Comparison of ENCODE assay signal across 21 mouse cellular contexts in genomic region chr5:25546912-25547311, GRCm38 (mm10). TPM values are rescaled to one million over a fixed set of nuclear protein-coding genes. Genes with fewer than 3 reads are reported as not detected.
"Had no signal": no experiment of that assay in that cellular context is flagged by ENCODE, and none has a peak within 500 bp of the region (broad histone marks: within the 10 kb centered on the region; RNA-seq: fewer than 3 reads in every experiment).

No protein-coding gene starts in this region.

- H3K4me1 ChIP-seq: neural tube, embryonic 13.5 days; neural tube, embryonic 15.5 days; stomach, embryonic 15.5 days had no signal

- H3K27ac ChIP-seq: neural tube, embryonic 13.5 days; neural tube, embryonic 15.5 days; stomach, embryonic 15.5 days; stomach, postnatal 0 days had no signal

- H3K4me2 ChIP-seq: neural tube, embryonic 13.5 days; neural tube, embryonic 15.5 days; stomach, embryonic 15.5 days had no signal

- H3K36me3 ChIP-seq: neural tube, embryonic 13.5 days; neural tube, embryonic 15.5 days; stomach, embryonic 15.5 days had no signal

- DNase-seq: retina, postnatal 1 day; right cerebral cortex, adult 18-20 months; right cerebral cortex, postnatal 14 days; right cerebral cortex, postnatal 25 days; right cerebral cortex, postnatal 4 days; spleen, adult 18-20 months; thymus, adult 18-20 months; thymus, adult 2 months; thymus, postnatal 14 days; thymus, postnatal 25 days; thymus, postnatal 36 days; thymus, postnatal 4 days had no signal

- H3K4me3 ChIP-seq: neural tube, embryonic 13.5 days; neural tube, embryonic 15.5 days; stomach, embryonic 15.5 days had no signal

- H3K27me3 ChIP-seq: neural tube, embryonic 13.5 days; neural tube, embryonic 15.5 days; stomach, embryonic 15.5 days had no signal

- H3K9ac ChIP-seq: neural tube, embryonic 13.5 days; neural tube, embryonic 15.5 days; stomach, embryonic 15.5 days had no signal

- H3K9me3 ChIP-seq: neural tube, embryonic 13.5 days; neural tube, embryonic 15.5 days; stomach, embryonic 15.5 days had no signal

RNA-seq across cellular contexts. Expression of gene Cct8l1, which starts 31.0 kb away (rescaled TPM):
- total RNA-seq: neutrophil, adult 5-6 weeks had no signal
- polyA plus RNA-seq: neural tube, embryonic 14.5 days; small intestine, adult 2 months; spleen, adult 2 months; stomach, embryonic 14.5 days; stomach, embryonic 15.5 days had no signal
